Mouse (Mus musculus): ENCODE data around the gene Cadm4. TPM values are rescaled to one million over a fixed set of nuclear protein-coding genes. Genes with fewer than 3 reads are reported as not detected.
A peak's percentile ranks its signal among the peaks of the same experiment; 100 is the strongest.

Gene Cadm4
- total and polyA plus RNA-seq, 2 experiments, result 3.5 to 6.5 TPM

DNA sequence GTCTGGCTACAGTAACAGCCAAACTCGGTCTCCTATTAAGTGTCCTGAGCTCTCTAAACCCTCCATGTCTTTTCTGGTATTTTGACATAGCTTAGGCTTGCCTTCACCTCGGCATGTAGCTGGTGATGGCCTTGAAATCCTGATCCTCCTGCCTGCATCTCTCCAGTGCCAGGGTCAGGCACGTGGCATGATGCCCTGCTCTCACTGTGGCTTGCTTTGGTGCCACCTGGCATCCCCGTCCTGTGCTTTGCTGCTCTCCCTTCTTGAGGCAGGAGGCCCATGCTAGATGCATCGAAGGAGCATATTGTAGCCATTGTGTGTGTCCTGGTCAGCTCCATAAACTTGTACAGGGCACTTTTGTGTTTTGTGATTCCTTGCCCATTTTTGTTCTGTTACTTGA lies 55.8 kb downstream of the Cadm4 start:
- H3K4me1 ChIP-seq (ENCODE audit: control insufficient read depth, insufficient read depth, low read length), result peaks cover 5% of the 10 kb centered on the region
- no peak for TF ChIP-seq CTCF (IDR thresholded peaks at IDR 0.05; ENCODE audit: low read depth, low read length)
- no peak for TF ChIP-seq POLR2A (IDR thresholded peaks at IDR 0.05; ENCODE audit: extremely low read depth, insufficient read depth, low read length)
- 37% methylated on average over 5 of the region's 5 CpGs for WGBS
- H3K79me2 ChIP-seq (ENCODE audit: control insufficient read depth, insufficient read depth, low read length), result no peaks in the 10 kb centered on the region; the same call in 1 of the 2 replicates
- H3K36me3 ChIP-seq (ENCODE audit: control insufficient read depth, insufficient read depth, low read length), result no peaks in the 10 kb centered on the region; the same call in 1 of the 2 replicates
- H3K4me3 ChIP-seq (ENCODE audit: insufficient read depth, low read depth, low read length), result no peak overlapping the region
- H3K9ac ChIP-seq (ENCODE audit: low read depth, low read length), result no peak overlapping the region
- no peaks in the 10 kb centered on the region for H3K27me3 ChIP-seq (ENCODE audit: control insufficient read depth, insufficient read depth, low read length)
- DNase-seq (ENCODE audit: extremely low read depth, low read depth, low spot score), result peak; percentile 62
- no peak overlapping the region for H3K27ac ChIP-seq (replicated peaks; ENCODE audit: insufficient read depth, low read depth, low read length)

DNA sequence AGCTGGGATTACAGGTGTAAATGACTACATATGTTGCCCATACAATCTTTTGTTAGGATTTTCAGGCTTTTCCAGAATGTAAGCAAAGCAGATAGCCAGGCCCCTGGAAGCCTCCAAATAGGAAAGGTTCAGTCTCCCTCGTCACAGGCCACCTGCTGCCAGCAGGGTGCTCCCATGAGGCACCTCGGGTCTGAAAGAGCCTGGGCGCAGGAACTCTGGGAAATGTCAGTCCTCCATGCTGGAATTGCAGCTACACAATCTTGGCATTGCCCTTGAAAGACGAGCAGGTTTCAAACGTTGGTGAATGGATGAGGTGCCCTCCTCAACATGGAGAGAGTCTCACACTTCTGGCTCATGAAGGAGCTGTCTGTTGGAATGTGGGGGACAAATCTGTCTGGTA lies 56.3 kb downstream of the Cadm4 start:
- WGBS, result 9% methylated on average over 5 of the region's 5 CpGs
- Histone ChIP-seq H3K9ac (ENCODE audit: low read depth, low read length) (no peak overlapping the region), H3K36me3 (ENCODE audit: control insufficient read depth, insufficient read depth, low read length) (no peaks in the 10 kb centered on the region; the same call in 1 of the 2 replicates), H3K4me3 (ENCODE audit: insufficient read depth, low read depth, low read length) (no peak overlapping the region), H3K27ac (replicated peaks; ENCODE audit: insufficient read depth, low read depth, low read length) (no peak overlapping the region), H3K79me2 (ENCODE audit: control insufficient read depth, insufficient read depth, low read length) (no peaks in the 10 kb centered on the region; the same call in 1 of the 2 replicates), H3K4me1 (ENCODE audit: control insufficient read depth, insufficient read depth, low read length) (peaks cover 5% of the 10 kb centered on the region), H3K27me3 (ENCODE audit: control insufficient read depth, insufficient read depth, low read length) (no peaks in the 10 kb centered on the region)
- DNase-seq (ENCODE audit: extremely low read depth, low read depth, low spot score), result peak; percentile 49
- peak; percentile 44 for TF ChIP-seq CTCF (IDR thresholded peaks at IDR 0.05; ENCODE audit: low read depth, low read length)
- no peak for TF ChIP-seq POLR2A (IDR thresholded peaks at IDR 0.05; ENCODE audit: extremely low read depth, insufficient read depth, low read length)

DNA sequence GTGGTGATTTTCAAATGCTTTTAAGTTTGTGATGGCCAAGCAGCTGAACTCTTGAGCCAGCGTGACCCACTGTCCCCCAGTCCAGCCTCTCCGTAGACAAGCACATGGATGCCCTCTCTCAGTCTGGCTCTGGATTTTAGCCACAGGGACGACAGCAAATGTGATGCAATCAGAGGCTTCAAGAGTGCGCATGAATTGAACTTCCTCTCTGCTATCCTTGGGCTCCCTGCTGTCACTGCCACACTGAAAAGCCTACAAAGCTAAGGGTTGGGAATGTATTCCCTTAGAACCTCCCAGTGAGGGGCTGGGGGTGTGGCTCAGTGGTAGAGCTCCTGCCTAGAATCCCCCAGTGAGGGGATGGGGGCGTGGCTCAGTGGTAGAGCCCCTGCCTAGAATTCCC lies 56.9 kb downstream of the Cadm4 start:
- Histone ChIP-seq H3K27me3 (ENCODE audit: control insufficient read depth, insufficient read depth, low read length) (no peaks in the 10 kb centered on the region), H3K4me3 (ENCODE audit: insufficient read depth, low read depth, low read length) (no peak overlapping the region), H3K9ac (ENCODE audit: low read depth, low read length) (no peak overlapping the region), H3K4me1 (ENCODE audit: control insufficient read depth, insufficient read depth, low read length) (peaks cover 5% of the 10 kb centered on the region), H3K36me3 (ENCODE audit: control insufficient read depth, insufficient read depth, low read length) (no peaks in the 10 kb centered on the region), H3K27ac (replicated peaks; ENCODE audit: insufficient read depth, low read depth, low read length) (no peak overlapping the region), H3K79me2 (ENCODE audit: control insufficient read depth, insufficient read depth, low read length) (no peaks in the 10 kb centered on the region; the same call in 1 of the 2 replicates)
- DNase-seq (ENCODE audit: extremely low read depth, low read depth, low spot score), result peak; percentile 82
- 33% methylated on average over 5 of the region's 5 CpGs for WGBS
- TF ChIP-seq POLR2A (IDR thresholded peaks at IDR 0.05; ENCODE audit: extremely low read depth, insufficient read depth, low read length) (no peak), CTCF (IDR thresholded peaks at IDR 0.05; ENCODE audit: low read depth, low read length) (no peak)

DNA sequence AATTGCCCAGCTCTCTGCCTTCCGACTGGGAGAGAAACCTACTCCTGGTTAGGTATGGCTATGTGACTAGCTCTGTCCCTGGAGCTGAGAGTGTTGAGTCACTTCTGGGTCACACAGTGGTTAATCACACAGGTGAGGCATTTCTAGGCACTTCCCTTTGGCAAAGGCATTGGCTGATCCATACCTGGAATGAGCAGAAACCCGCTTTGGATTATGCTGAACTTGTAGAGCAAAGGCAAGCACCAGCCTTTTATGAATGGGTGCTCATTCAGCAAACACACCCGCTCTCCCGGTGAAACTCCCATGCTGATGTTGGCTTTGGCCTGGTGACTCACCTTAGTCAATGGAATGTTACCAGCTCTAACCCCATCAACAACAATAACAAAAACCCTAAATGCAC lies 57.9 kb downstream of the Cadm4 start:
- no peaks in the 10 kb centered on the region for H3K27me3 ChIP-seq (ENCODE audit: control insufficient read depth, insufficient read depth, low read length)
- no peaks in the 10 kb centered on the region for H3K79me2 ChIP-seq (ENCODE audit: control insufficient read depth, insufficient read depth, low read length)
- DNase-seq (ENCODE audit: extremely low read depth, low read depth, low spot score), result no peak
- H3K9ac ChIP-seq (ENCODE audit: low read depth, low read length), result no peak overlapping the region
- H3K4me1 ChIP-seq (ENCODE audit: control insufficient read depth, insufficient read depth, low read length), result peaks cover 5% of the 10 kb centered on the region
- H3K36me3 ChIP-seq (ENCODE audit: control insufficient read depth, insufficient read depth, low read length), result no peaks in the 10 kb centered on the region
- WGBS, result 86% methylated on average over 4 of the region's 4 CpGs
- no peak overlapping the region for H3K4me3 ChIP-seq (ENCODE audit: insufficient read depth, low read depth, low read length)
- no peak for TF ChIP-seq CTCF (IDR thresholded peaks at IDR 0.05; ENCODE audit: low read depth, low read length)
- no peak for TF ChIP-seq POLR2A (IDR thresholded peaks at IDR 0.05; ENCODE audit: extremely low read depth, insufficient read depth, low read length)
- H3K27ac ChIP-seq (replicated peaks; ENCODE audit: insufficient read depth, low read depth, low read length), result no peak overlapping the region

DNA sequence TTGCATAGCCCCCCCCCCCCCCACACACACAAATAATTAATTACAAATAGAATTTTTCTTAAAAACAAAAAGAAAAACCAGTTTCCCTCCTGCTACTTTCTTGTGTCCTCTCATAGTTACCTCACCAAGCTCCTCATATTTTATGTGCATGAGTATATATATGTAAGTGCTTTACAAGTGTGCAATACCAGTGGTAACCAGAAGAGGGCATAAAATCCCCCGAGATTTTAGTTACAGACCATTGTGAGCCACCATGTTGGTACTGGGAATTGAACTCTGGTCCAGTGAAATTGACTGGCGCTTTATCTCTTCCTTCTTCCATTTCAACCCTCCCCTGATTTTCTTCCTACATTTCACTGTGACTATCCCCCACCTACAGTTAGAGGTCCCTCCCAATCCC lies 62.7 kb downstream of the Cadm4 start:
- Histone ChIP-seq H3K4me3 (ENCODE audit: insufficient read depth, low read depth, low read length) (no peak overlapping the region), H3K4me1 (ENCODE audit: control insufficient read depth, insufficient read depth, low read length) (peaks cover 10% of the 10 kb centered on the region), H3K27ac (replicated peaks; ENCODE audit: insufficient read depth, low read depth, low read length) (no peak overlapping the region), H3K27me3 (ENCODE audit: control insufficient read depth, insufficient read depth, low read length) (no peaks in the 10 kb centered on the region), H3K36me3 (ENCODE audit: control insufficient read depth, insufficient read depth, low read length) (no peaks in the 10 kb centered on the region), H3K79me2 (ENCODE audit: control insufficient read depth, insufficient read depth, low read length) (peaks cover 8% of the 10 kb centered on the region; the same call in 1 of the 2 replicates), H3K9ac (ENCODE audit: low read depth, low read length) (no peak overlapping the region)
- 91% methylated on average over 2 of the region's 2 CpGs for WGBS
- no peak for DNase-seq (ENCODE audit: extremely low read depth, low read depth, low spot score)
- TF ChIP-seq CTCF (IDR thresholded peaks at IDR 0.05; ENCODE audit: low read depth, low read length), result 0 out of 2 replicates have a peak, but pooled peaks have one; percentile 20
- TF ChIP-seq POLR2A (IDR thresholded peaks at IDR 0.05; ENCODE audit: extremely low read depth, insufficient read depth, low read length), result no peak

DNA sequence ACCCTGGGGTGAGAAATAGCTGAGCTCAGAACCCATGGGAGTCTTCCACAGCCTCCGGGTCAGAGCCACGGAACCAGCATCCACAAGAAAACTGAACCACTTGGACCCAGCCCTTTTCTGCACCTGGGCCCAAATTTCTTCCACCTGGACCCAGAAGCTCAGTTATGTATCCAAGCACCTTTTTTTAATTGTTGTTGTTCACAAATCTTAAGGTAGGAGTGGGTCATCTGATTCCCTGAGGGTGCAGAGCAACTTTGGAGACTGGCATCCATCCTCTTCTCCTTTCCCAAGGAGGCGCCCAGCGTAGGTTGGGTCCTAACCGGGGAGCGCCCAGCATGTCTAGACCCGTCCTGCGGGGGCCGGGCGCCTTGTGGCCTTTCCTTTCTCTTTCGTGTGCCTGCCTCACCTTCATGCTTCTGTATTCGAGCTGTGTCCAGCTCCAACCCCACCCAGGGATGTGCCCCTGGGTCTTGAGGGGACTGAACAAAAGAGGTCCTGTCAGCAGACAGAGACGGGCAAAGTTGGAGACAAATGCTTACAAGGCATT lies 64.3 kb downstream of the Cadm4 start, which contains the start of the genes Pinlyp and Xrcc1:
TSS of gene Pinlyp (minus strand) at position 51 of the 547 bp plus-strand sequence.
TSS of gene Xrcc1 (plus strand) at position 222 of the 547 bp plus-strand sequence.
- DNase-seq (ENCODE audit: extremely low read depth, low read depth, low spot score), result no peak
- TF ChIP-seq POLR2A (IDR thresholded peaks at IDR 0.05; ENCODE audit: extremely low read depth, insufficient read depth, low read length), result no peak
- TF ChIP-seq CTCF (IDR thresholded peaks at IDR 0.05; ENCODE audit: low read depth, low read length), result no peak
- H3K27ac ChIP-seq (replicated peaks; ENCODE audit: insufficient read depth, low read depth, low read length), result peak within 1 kb of the TSS; percentile 47
- WGBS, result 45% methylated on average over 13 of the region's 13 CpGs
- peaks cover 8% of the 10 kb centered on the region; the same call in 1 of the 2 replicates for H3K79me2 ChIP-seq (ENCODE audit: control insufficient read depth, insufficient read depth, low read length)
- H3K27me3 ChIP-seq (ENCODE audit: control insufficient read depth, insufficient read depth, low read length), result no peaks in the 10 kb centered on the region
- H3K9ac ChIP-seq (ENCODE audit: low read depth, low read length), result peak within 1 kb of the TSS; percentile 92
- H3K36me3 ChIP-seq (ENCODE audit: control insufficient read depth, insufficient read depth, low read length), result no peaks in the 10 kb centered on the region
- H3K4me1 ChIP-seq (ENCODE audit: control insufficient read depth, insufficient read depth, low read length), result peaks cover 11% of the 10 kb centered on the region
- peak within 1 kb of the TSS; percentile 93 for H3K4me3 ChIP-seq (ENCODE audit: insufficient read depth, low read depth, low read length)

Measured in liver, adult 2 months (tissue).